Mouse (Mus musculus) heart, embryonic 14.5 days (tissue): ENCODE measurements around the gene Lca5. TPM values are rescaled to one million over a fixed set of nuclear protein-coding genes. Genes with fewer than 3 reads are reported as not detected.

Experiments used
- ATAC-seq: fragments of 200-750 bp; cut with Nextera tagmentation; 2 replicates; pipeline ENCODE4 v1.8.0; 2017; ENCODE audit warnings: low read depth, moderate TSS enrichment; ENCODE audit not compliant: insufficient number of reproducible peaks, insufficient read depth, low FRiP score
- H3K27ac ChIP-seq, 2 experiments: fragments of 200-500 bp in 1 of 2; fragments of 300-500 bp in 1 of 2; sonication (generic) in 1 of 2; replicated peaks in 1 of 2; 2 replicates each; pipeline ENCODE4 v1.5.1; 2012 to 2014; ENCODE audit warnings: low read depth in 2 of 2, low read length in 2 of 2, control low read depth in 1 of 2, mild to moderate bottlenecking in 1 of 2, mixed read lengths in 1 of 2; ENCODE audit not compliant: control insufficient read depth in 1 of 2, insufficient read depth in 1 of 2
- H3K27me3 ChIP-seq: fragments of 300-500 bp; sonication (generic); 2 replicates; pipeline ENCODE4 v1.6.1; 2014; ENCODE audit warnings: mild to moderate bottlenecking, low read length, control low read depth; ENCODE audit not compliant: control insufficient read depth, insufficient read depth
- H3K36me3 ChIP-seq: fragments of 300-500 bp; sonication (generic); 2 replicates; pipeline ENCODE4 v1.6.1; 2014; ENCODE audit warnings: mild to moderate bottlenecking, control low read depth, low read length, mixed read lengths; ENCODE audit not compliant: control insufficient read depth, insufficient read depth
- H3K4me1 ChIP-seq, 2 experiments: fragments of 200-500 bp in 1 of 2; fragments of 300-500 bp in 1 of 2; sonication (generic) in 1 of 2; 2 replicates each; pipeline ENCODE4 v1.6.1; 2012 to 2014; ENCODE audit warnings: low read length in 2 of 2, control low read depth in 1 of 2, mixed read lengths in 1 of 2; ENCODE audit not compliant: control insufficient read depth in 2 of 2, insufficient read depth in 2 of 2
- H3K4me2 ChIP-seq: fragments of 300-500 bp; sonication (generic); 2 replicates; pipeline ENCODE4 v1.6.1; 2014; ENCODE audit warnings: mild to moderate bottlenecking, low read length
- H3K4me3 ChIP-seq, 2 experiments: fragments of 200-500 bp in 1 of 2; fragments of 300-500 bp in 1 of 2; sonication (generic) in 1 of 2; 2 replicates each; pipeline ENCODE4 v1.5.1; 2012 to 2014; ENCODE audit warnings: low read length in 2 of 2, mild to moderate bottlenecking in 2 of 2, control low read depth in 1 of 2, low read depth in 1 of 2, moderate library complexity in 1 of 2; ENCODE audit not compliant: control insufficient read depth in 1 of 2, insufficient read depth in 1 of 2
- H3K9ac ChIP-seq: fragments of 300-500 bp; sonication (generic); 2 replicates; pipeline ENCODE4 v1.6.1; 2014; ENCODE audit warnings: mild to moderate bottlenecking, low read length
- H3K9me3 ChIP-seq: fragments of 300-500 bp; sonication (generic); 2 replicates; pipeline ENCODE4 v1.6.1; 2016; ENCODE audit warnings: low read length, control low read depth; ENCODE audit not compliant: control insufficient read depth
- WGBS: fragments of 180-500 bp; shearing (Covaris S2); extraction: QIAGEN DNeasy Blood & Tissue Kit; methylation state at CpG from one replicate; pipeline ENCODE4 v1.1.7; 2014; 5-methylcytosine and 5-hydroxymethylcytosine counted together
- polyA plus RNA-seq: library from polyadenylated mRNA; unstranded; fragments of >200 nt; fragmentation: Nextera tagmentation; extraction: Ambion mirVana; gene quantifications from 2 replicates; pipeline ENCODE4 v1.2.1, GENCODE M21; 2014

Lca5 gene
- polyA plus RNA-seq, 1 experiment from 2014 or later = 14.6 TPM

GRCm38 (mm10) chr9:83349905-83350304, 91.0 kb downstream of the Lca5 start:
- ATAC-seq = no peak

GRCm38 (mm10) chr9:83349504-83349903, 91.4 kb downstream of the Lca5 start:
- no peak for ATAC-seq
- Histone ChIP-seq H3K4me1 (peaks cover 11 to 12% of the 10 kb centered on the region in 2 experiments; a peak in 3 of 4 replicates), H3K4me2 (no peak overlapping the region), H3K36me3 (no peaks in the 10 kb centered on the region), H3K27ac (no peak overlapping the region), H3K4me3 (no peak overlapping the region), H3K9me3 (no peaks in the 10 kb centered on the region), H3K9ac (no peak overlapping the region), H3K27me3 (no peaks in the 10 kb centered on the region)
- 26% methylated on average over 3 of the region's 3 CpGs for WGBS

More at GRCm38 (mm10) chr9:83349905-83350304, 91.0 kb downstream of the Lca5 start:
- Histone ChIP-seq H3K4me3 (no peak overlapping the region), H3K4me1 (peaks cover 11 to 12% of the 10 kb centered on the region in 2 experiments; a peak in 3 of 4 replicates), H3K36me3 (no peaks in the 10 kb centered on the region), H3K9me3 (no peaks in the 10 kb centered on the region), H3K9ac (no peak overlapping the region), H3K27me3 (no peaks in the 10 kb centered on the region), H3K4me2 (no peak overlapping the region), H3K27ac (no peak overlapping the region)
- 16% methylated on average over 1 of the region's 1 CpGs for WGBS

GRCm38 (mm10) chr9:83347521-83347920, 93.4 kb downstream of the Lca5 start:
- Histone ChIP-seq H3K4me1 (peaks cover 11 to 12% of the 10 kb centered on the region in 2 experiments; a peak in 3 of 4 replicates), H3K9ac (no peak overlapping the region), H3K4me2 (no peak overlapping the region), H3K27me3 (no peaks in the 10 kb centered on the region), H3K9me3 (no peaks in the 10 kb centered on the region), H3K4me3 (no peak overlapping the region), H3K36me3 (no peaks in the 10 kb centered on the region), H3K27ac (no peak overlapping the region)
- no peak for ATAC-seq
- WGBS = 76% methylated on average over 5 of the region's 5 CpGs

- no peaks in the 10 kb centered on the region for H3K36me3 ChIP-seq
- ATAC-seq = no peak
- H3K9me3 ChIP-seq = no peaks in the 10 kb centered on the region
- H3K4me2 ChIP-seq = no peak overlapping the region
- no peaks in the 10 kb centered on the region for H3K4me1 ChIP-seq
- H3K27ac ChIP-seq = no peak overlapping the region
- 78% methylated on average over 7 of the region's 7 CpGs for WGBS
- H3K4me3 ChIP-seq = no peak overlapping the region
- H3K9ac ChIP-seq = no peak overlapping the region
- H3K27me3 ChIP-seq = no peaks in the 10 kb centered on the region
These were observed 98.2 kb downstream of the Lca5 start for GRCm38 (mm10) chr9:83342491-83343370.

Other genes starting within 250 kb of the Lca5 start
- gene Sh3bgrl2, start 107.2 kb upstream of the Lca5 start, polyA plus RNA-seq = 13.9 and 14.2 TPM in 2 replicates